ENCODE assay signal across 8 mouse cellular contexts in genomic region chrX:43427961-43428365, GRCm38 (mm10). TPM values are rescaled to one million over a fixed set of nuclear protein-coding genes. Genes with fewer than 3 reads are reported as not detected.
A peak's percentile ranks its signal among the peaks of the same experiment; 100 is the strongest.
DNase-seq lines count a peak whose midpoint lies in the region; ATAC-seq and TF ChIP-seq lines count a peak whose summit lies in the region.

No protein-coding gene starts in this region.

- TF ChIP-seq EP300 in ES-Bruce4 (IDR thresholded peaks at IDR 0.05; ENCODE audit: insufficient read depth, low read depth, low read length), result no peak

- ATAC-seq in embryonic facial prominence, embryonic 15.5 days (ENCODE audit: insufficient number of reproducible peaks, low FRiP score, low TSS enrichment, low read depth), result no peak; the same call in 1 of the 2 replicates

- no peaks in the 10 kb centered on the region for H3K4me1 ChIP-seq in heart, embryonic 10.5 days
- H3K4me1 ChIP-seq in ES-Bruce4 (ENCODE audit: control insufficient read depth, insufficient read depth, low read length), result no peaks in the 10 kb centered on the region
- H3K4me1 ChIP-seq in embryonic facial prominence, embryonic 15.5 days, result no peaks in the 10 kb centered on the region
- no peaks in the 10 kb centered on the region for H3K4me1 ChIP-seq in limb, embryonic 10.5 days

- intact Hi-C loops in heart, postnatal 10 days (cut with DNase I), result no loop called here

- peak overlapping the region; percentile 60 for H3K4me2 ChIP-seq in embryonic facial prominence, embryonic 15.5 days (replicated peaks)

- peak overlapping the region; percentile 48 for H3K4me3 ChIP-seq in heart, embryonic 10.5 days
- peak overlapping the region; percentile 67 for H3K4me3 ChIP-seq in ES-Bruce4 (ENCODE audit: low read depth, low read length)
- H3K4me3 ChIP-seq in embryonic facial prominence, embryonic 15.5 days (replicated peaks), result peak overlapping the region; percentile 39
- peak overlapping the region; percentile 43 for H3K4me3 ChIP-seq in limb, embryonic 10.5 days

- H3K9me3 ChIP-seq in heart, embryonic 10.5 days, result no peaks in the 10 kb centered on the region
- no peaks in the 10 kb centered on the region for H3K9me3 ChIP-seq in ES-Bruce4 (replicated peaks; ENCODE audit: control insufficient read depth, insufficient read depth, low read length, poor library complexity, severe bottlenecking)
- no peaks in the 10 kb centered on the region for H3K9me3 ChIP-seq in embryonic facial prominence, embryonic 15.5 days (replicated peaks)
- H3K9me3 ChIP-seq in limb, embryonic 10.5 days (replicated peaks), result no peaks in the 10 kb centered on the region

- TF ChIP-seq POLR2A in ES-Bruce4 (IDR thresholded peaks at IDR 0.05; ENCODE audit: insufficient read depth, low read length), result no peak

- H3K27me3 ChIP-seq in heart, embryonic 10.5 days (ENCODE audit: insufficient read depth, poor library complexity, severe bottlenecking), result peaks cover 23% of the 10 kb centered on the region
- H3K27me3 ChIP-seq in ES-Bruce4 (ENCODE audit: control insufficient read depth, insufficient read depth, low read length, poor library complexity, severe bottlenecking), result no peaks in the 10 kb centered on the region
- peaks cover 14% of the 10 kb centered on the region for H3K27me3 ChIP-seq in embryonic facial prominence, embryonic 15.5 days
- H3K27me3 ChIP-seq in limb, embryonic 10.5 days (ENCODE audit: low read depth, poor library complexity, severe bottlenecking), result peaks cover 41% of the 10 kb centered on the region

- no peak overlapping the region for H3K27ac ChIP-seq in heart, embryonic 10.5 days
- H3K27ac ChIP-seq in ES-Bruce4 (ENCODE audit: insufficient read depth, low read length), result no peak overlapping the region
- H3K27ac ChIP-seq in embryonic facial prominence, embryonic 15.5 days (replicated peaks), result no peak overlapping the region
- no peak overlapping the region for H3K27ac ChIP-seq in limb, embryonic 10.5 days

- 15% methylated on average over 12 of the region's 12 CpGs for WGBS in heart, embryonic 10.5 days
- 12% methylated on average over 12 of the region's 12 CpGs for WGBS in embryonic facial prominence, embryonic 15.5 days
- 8% methylated on average over 12 of the region's 12 CpGs for WGBS in limb, embryonic 10.5 days

- no peak for DNase-seq in heart, embryonic 10.5 days (ENCODE audit: low spot score)
- no peak for DNase-seq in heart, postnatal 10 days
- peak; percentile 32 for DNase-seq in limb, embryonic 10.5 days (ENCODE audit: low spot score)
- DNase-seq in adipocyte (ENCODE audit: low spot score), result no peak
- no peak for DNase-seq in spleen, adult 18-20 months
- DNase-seq in T-cell, adult 2 months (ENCODE audit: low spot score), result no peak

- H3K9ac ChIP-seq in ES-Bruce4 (ENCODE audit: low read depth, poor library complexity, severe bottlenecking), result no peak overlapping the region
- H3K9ac ChIP-seq in embryonic facial prominence, embryonic 15.5 days, result no peak overlapping the region

- no peaks in the 10 kb centered on the region for H3K36me3 ChIP-seq in heart, embryonic 10.5 days
- H3K36me3 ChIP-seq in ES-Bruce4 (ENCODE audit: control insufficient read depth, insufficient read depth, low read length, poor library complexity, severe bottlenecking), result no peaks in the 10 kb centered on the region
- H3K36me3 ChIP-seq in embryonic facial prominence, embryonic 15.5 days, result no peaks in the 10 kb centered on the region
- no peaks in the 10 kb centered on the region for H3K36me3 ChIP-seq in limb, embryonic 10.5 days

- no peak for TF ChIP-seq CTCF in ES-Bruce4 (IDR thresholded peaks at IDR 0.05; ENCODE audit: low read depth, low read length)

RNA-seq across cellular contexts. Expression of gene Tenm1, which starts 1.0 kb away (rescaled TPM):
- 0.05 and 0.09 TPM in 2 replicates for polyA plus RNA-seq in heart, embryonic 10.5 days (2016; fragmentation: Nextera tagmentation; extraction: Ambion mirVana)
- total RNA-seq in heart, postnatal 10 days (2021), result under 1 TPM; 0.05 to 0.14 TPM
- 0.41 and 0.57 TPM in 2 replicates for polyA plus RNA-seq in ES-Bruce4 (2011; ENCODE audit: insufficient read depth, insufficient read length, low read depth, missing spikeins)
- polyA plus RNA-seq in embryonic facial prominence, embryonic 15.5 days (2015; fragmentation: Nextera tagmentation; extraction: Ambion mirVana), result 1.8 and 1.9 TPM in 2 replicates
- polyA plus RNA-seq in limb, embryonic 10.5 days (2016; fragmentation: Nextera tagmentation; extraction: Ambion mirVana), result 0.15 and 0.21 TPM in 2 replicates
